Mouse (Mus musculus) megakaryocyte, embryonic 14.5 days (primary cell): ENCODE measurements around the gene Trim28.

Experiments
- FLI1 ChIP-seq: IDR thresholded peaks from 2 replicates; pipeline ENCODE4 v1.6.1; 2012; ENCODE audit warnings: low read length, inconsistent platforms, mixed read lengths
- GATA1 ChIP-seq: IDR thresholded peaks from 3 replicates; pipeline ENCODE4 v1.6.1; 2012; ENCODE audit warnings: mixed read lengths, low read length, inconsistent platforms, borderline replicate concordance

DNA sequence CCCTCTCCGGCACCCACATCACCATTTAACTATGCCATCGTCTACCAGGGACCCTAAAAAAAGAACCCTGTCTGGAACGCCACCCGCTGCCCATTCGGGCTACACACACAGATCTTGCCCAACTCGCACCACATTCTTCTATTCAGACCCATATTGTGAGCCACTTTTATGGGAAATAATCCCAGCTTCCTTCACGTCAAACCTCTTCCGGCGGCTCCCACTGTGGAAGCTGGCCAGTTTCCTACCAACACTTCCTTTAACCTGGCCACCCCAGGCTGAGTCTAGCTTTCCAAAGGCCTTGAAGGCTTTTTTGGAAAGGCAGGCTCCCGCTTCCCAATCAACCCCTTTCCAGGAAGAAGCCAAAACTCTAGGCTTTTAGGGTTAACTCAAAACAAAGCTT is 7.6 kb downstream of the Trim28 start:
- no peak for TF ChIP-seq GATA1
- TF ChIP-seq FLI1 = no peak
